Mouse (Mus musculus) CD4-positive, CD25-positive, alpha-beta regulatory T cell, adult 2 months (primary cell): ENCODE data around the gene Supt6.

Experiments
- DNase-seq: peaks from one replicate; pipeline ENCODE4 v3.0.0-alpha.2; 2012; ENCODE audit warnings: low read depth, low spot score

The Supt6 gene

DNA sequence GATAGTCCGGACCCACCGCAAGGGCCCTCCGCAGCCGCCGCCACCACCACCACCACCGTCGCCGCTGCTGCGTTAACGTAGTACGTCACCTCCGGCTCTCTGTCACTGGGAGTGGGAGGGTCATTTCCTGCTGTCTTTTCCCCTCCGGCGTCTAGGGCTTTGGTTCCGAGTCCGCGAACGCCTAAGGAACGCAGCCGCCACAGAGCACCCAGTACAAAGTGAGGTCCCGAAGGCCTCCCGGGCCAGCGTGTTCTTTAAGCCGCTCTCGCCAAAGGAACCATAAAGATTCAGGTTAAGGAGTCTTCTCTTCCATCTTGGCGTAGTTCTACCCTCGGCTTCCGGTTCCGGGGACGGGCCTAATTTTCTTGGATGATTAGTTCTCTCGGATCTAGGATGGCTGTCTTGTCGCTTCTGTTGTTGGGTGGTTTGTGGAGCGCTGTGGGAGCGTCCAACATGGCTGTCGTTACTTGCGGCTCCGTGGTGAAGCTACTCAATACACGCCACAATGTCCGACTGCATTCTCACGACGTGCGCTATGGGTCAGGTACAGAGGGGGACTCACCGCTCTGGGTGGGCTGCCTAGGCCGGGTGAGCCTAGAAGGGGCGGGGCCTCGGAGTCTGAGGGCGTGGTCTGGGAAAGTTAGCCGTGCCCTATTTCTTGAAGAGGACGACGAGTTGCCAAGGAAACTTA is at the start of gene Supt6, which contains the start of gene Sdf2:
Gene Supt6, minus strand, starts transcription at position 361 of the 691 bp plus-strand sequence.
Gene Sdf2, plus strand, starts transcription at position 120 of the 691 bp plus-strand sequence.
- DNase-seq: peak; percentile 91

GRCm38 (mm10) chr11:78294585-78294984 is 48.8 kb upstream of the Supt6 start:
- DNase-seq: no peak

DNA sequence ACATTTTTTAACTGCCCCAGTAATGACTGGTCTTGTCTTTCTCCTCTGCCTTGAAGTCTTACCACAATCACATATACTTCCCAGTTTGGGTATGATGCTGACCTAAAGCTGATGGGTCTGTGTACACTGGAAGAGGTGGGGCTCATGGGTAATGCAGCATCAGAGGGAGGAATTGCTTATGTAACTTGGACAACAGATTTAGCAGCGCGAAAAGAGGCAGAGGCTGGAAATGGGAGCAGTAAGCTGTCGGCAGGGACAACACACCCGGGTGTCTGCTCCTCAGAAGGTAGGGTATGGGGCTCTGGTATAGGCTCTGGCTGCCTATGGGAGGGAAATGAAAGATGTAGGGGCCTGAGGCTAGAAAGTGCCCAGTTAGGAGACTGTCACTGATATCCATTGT is 44.9 kb upstream of the Supt6 start, which contains the start of gene BC030499:
Gene BC030499, plus strand, starts transcription at position 188 of the 400 bp plus-strand sequence.
- no peak for DNase-seq

DNA sequence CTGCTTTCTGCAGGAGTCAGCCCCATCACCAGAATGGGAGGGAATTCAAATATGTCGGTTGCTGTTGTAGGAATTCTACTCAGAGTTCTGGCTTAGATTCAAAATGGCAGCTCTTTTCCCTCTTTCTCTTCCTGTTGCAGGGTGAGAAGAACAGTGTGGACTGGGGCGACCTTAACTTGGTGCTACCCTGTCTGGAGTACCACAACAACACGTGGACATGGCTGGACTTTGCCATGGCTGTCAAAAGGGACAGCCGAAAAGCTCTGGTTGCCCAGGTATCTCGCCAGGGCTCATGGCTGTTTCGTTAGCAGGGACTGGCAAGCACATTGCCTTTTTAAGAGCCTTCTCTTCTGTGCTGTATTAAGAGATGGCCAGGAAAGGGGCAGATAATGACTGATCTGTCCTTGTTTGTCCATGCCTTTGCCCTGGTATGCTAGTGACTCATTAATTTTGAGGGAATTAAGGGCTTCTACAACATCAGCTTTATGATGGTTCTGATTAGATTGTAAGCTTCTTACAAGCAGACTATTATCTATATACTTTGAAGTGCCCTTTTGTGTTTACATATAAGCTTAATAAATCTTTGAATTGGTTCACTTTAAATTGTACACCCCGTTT is 43.5 kb upstream of the Supt6 start:
- no peak for DNase-seq

- no peak for DNase-seq
These were observed 33.8 kb upstream of the Supt6 start for GRCm38 (mm10) chr11:78279586-78279985.

DNA sequence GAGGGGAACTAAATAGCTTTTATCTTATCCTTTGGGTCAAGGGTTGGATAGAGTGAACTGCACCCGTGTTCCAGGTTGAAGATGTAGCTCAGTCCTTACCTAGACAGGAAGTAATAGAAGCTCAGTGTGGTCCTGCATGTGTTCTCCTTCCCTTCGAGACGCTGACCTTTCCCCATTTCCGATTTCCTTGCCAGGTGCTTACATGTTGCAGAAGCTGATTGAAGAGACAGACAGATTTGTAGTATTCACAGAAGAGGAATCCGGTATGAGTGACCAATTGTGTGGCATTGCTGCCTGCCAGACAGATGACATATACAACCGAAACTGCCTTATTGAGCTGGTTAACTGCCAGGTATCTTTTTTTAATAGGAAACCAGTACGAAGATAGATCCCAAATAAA is 33.1 kb upstream of the Supt6 start:
- no peak for DNase-seq

- DNase-seq: peak; percentile 52
These were observed 30.4 kb upstream of the Supt6 start for GRCm38 (mm10) chr11:78276169-78276568.

GRCm38 (mm10) chr11:78275596-78275995 is 29.8 kb upstream of the Supt6 start:
- no peak for DNase-seq

GRCm38 (mm10) chr11:78271986-78272385 is 26.2 kb upstream of the Supt6 start:
- DNase-seq: no peak

GRCm38 (mm10) chr11:78265571-78265970 is 19.8 kb upstream of the Supt6 start:
- DNase-seq: no peak

DNA sequence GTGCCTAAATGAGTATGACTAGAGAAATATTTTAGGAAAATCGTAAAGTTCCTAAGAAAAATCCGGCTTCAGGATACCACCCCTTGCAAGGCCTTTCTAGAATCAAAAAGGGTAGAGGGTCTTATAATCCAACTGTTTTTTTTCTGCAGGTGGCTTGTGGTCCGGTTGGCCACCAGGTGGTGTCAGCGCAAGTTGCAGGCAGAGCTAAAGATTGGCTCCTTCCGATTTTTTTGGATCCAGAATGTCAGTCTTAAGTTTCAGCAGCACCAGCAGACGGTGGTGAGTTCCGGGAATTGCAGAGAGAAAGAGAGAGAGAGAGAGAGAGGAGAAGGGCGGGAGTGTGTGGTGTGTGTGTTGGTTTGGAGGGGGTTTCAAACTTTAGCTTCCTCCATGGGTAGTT is 16.8 kb upstream of the Supt6 start:
- DNase-seq: peak; percentile 74

GRCm38 (mm10) chr11:78261380-78262352 is 15.9 kb upstream of the Supt6 start, which contains the start of gene 2610507B11Rik:
Gene 2610507B11Rik (plus strand): TSS chr11:78261752.
- DNase-seq: peak; percentile 98

GRCm38 (mm10) chr11:78260489-78261258 is 14.9 kb upstream of the Supt6 start:
- DNase-seq: peak; percentile 11

DNA sequence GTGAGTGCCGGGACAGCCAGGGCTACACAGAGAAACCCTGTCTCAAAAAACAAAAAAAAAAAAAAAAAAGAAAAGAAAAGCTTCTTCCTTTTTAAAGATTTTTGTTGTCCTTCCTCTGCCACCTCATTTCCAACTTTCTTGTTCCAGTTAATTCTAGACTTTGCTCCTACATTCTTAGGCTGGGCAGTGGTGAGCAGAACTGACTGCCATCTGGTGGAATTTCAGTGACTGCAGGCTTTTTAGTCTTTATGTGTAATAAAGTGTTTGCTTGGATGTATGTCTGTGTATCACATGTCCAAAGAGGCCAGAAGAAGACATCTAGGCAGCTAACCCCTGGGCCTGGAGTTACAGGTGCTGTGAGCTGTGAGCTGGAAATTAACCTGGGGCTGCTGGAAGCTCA is 10.8 kb upstream of the Supt6 start:
- DNase-seq: no peak

GRCm38 (mm10) chr11:78247727-78248140 is 1.9 kb upstream of the Supt6 start:
- no peak for DNase-seq

DNA sequence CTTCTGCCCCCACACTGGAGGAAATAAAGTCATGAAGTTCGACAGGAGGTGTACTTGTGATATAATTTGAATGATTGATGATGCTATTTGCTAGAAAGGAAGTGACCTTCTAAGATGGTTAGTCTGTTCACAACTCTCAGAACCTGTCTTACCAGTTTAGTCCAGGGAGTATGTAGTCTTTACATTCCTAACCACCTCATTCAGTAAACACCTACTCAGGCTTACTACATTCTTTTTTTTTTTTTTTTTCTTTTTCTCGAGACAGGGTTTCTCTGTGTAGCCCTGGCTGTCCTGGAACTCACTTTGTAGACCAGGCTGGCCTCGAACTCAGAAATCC is 1.2 kb upstream of the Supt6 start:
- no peak for DNase-seq

DNA sequence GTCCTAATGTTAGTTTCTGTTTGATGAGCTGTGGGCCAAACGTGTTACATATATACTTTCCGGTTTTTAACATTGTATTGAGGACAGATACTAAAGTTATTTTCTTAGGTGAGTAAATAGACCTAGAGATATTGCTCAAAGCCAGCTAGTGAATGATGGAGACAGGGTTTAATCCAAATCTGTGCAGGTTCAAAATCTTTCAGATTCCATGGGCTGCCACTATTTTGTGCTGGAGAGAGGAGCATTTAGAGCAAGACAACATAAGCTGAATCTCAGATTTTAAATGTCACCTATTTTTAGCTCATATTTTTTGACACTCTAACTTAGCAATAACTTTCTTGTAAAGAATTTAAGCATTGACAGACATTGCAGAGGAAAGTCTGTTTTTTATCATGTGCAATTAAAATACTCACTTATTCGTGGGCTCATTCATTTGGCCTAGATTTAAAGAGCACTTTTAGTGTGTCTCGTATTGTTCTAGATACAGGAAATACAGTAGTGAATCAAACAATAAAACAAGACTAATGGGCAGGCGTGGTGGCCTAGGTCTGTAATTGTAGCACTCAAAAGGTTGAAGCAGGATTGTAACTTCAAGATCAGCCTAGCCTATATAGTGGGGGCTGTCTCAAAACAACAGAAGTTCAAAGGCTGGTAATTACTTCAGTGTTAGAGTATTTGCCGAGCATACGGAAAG is 678 bp upstream of the Supt6 start:
- DNase-seq: peak; percentile 31

GRCm38 (mm10) chr11:78245261-78245626 is 543 bp downstream of the Supt6 start:
- DNase-seq: no peak

DNA sequence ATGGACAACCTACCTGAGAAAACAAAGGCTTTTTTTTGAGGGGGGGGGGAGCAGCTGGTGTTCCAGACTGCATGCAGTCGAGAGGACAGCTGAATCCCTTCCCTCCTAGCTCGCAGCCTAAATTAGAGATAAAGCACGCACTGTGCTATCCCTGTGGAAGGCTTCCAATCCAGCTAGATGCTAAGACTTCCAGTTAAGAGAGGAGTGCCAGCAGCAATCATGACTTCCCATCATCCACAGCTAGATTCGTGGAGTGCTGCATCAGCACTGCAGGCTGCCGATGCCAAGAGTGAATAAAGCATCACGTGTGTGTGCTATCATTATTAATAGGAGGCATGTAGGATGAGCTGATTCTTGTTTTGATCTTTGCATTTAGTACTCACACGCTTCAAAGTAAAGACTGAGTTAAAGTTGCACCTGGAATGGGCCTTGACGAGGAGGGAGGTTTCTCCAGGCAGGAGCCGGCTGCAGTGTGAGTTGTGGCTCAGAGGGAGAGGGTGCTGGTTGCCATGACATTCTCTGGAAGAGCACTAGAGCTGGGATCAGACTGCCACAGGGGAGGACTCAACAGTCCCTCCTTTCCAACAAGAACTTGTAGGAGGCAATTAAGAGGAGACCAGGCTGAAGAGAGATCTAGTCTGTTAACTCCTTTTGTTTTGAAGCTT is 5.5 kb downstream of the Supt6 start:
- no peak for DNase-seq

DNA sequence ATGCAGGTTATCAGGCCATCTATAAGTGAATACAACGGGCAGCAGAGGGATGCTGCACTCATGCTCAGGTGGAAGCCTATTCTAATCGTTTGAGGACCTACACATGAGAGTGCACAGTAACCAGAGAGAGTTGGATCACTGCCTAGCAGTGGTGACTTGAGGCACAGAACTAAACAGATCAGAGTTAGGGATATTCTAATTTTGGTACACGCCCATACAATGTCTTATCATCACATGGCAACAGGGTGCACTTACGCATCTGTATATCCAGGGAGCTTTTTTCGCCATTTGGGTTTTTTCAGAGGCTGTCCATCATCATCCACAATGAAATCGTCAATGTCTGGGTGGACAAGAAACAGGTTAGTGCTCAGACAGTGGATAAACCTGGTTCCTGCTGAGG is 14.3 kb downstream of the Supt6 start:
- no peak for DNase-seq
